22 mouse cellular contexts compared by ENCODE assay signal in genomic region chr10:59326612-59327315, GRCm38 (mm10). TPM values are rescaled to one million over a fixed set of nuclear protein-coding genes. Genes with fewer than 3 reads are reported as not detected.
DNase-seq lines count a peak whose midpoint lies in the region; ATAC-seq and TF ChIP-seq lines count a peak whose summit lies in the region.
"Had no signal": no experiment of that assay in that cellular context is flagged by ENCODE, and none has a peak within 500 bp of the region (broad histone marks: within the 10 kb centered on the region; RNA-seq: fewer than 3 reads in every experiment).

No protein-coding gene starts in this region.

- no peak for TF ChIP-seq POLR2A in myocyte (IDR thresholded peaks at IDR 0.05; ENCODE audit: insufficient read length, low read depth)

- no peak overlapping the region for H3K9ac ChIP-seq in heart, embryonic 13.5 days
- H3K9ac ChIP-seq in lung, embryonic 14.5 days, result no peak overlapping the region
- H3K9ac ChIP-seq in lung, postnatal 0 days (replicated peaks; ENCODE audit: low read depth), result no peak overlapping the region
- H3K9ac ChIP-seq: embryonic facial prominence, embryonic 12.5 days; hindbrain, embryonic 14.5 days; limb, embryonic 15.5 days had no signal

- H3K4me1 ChIP-seq in heart, embryonic 13.5 days, result peaks cover 57% of the 10 kb centered on the region
- peaks cover 29% of the 10 kb centered on the region for H3K4me1 ChIP-seq in heart, embryonic 10.5 days
- peaks cover 10% of the 10 kb centered on the region for H3K4me1 ChIP-seq in lung, embryonic 14.5 days (ENCODE audit: insufficient read depth)
- peaks cover 5% of the 10 kb centered on the region; the same call in 1 of the 2 replicates for H3K4me1 ChIP-seq in lung, postnatal 0 days (ENCODE audit: insufficient read depth, low read depth, low read length)

- H3K27ac ChIP-seq in heart, embryonic 13.5 days (replicated peaks), result no peak overlapping the region
- no peak overlapping the region for H3K27ac ChIP-seq in heart, embryonic 10.5 days
- H3K27ac ChIP-seq in lung, embryonic 14.5 days (ENCODE audit: low read depth), result no peak overlapping the region
- H3K27ac ChIP-seq in lung, postnatal 0 days (ENCODE audit: low read length), result no peak overlapping the region
- H3K27ac ChIP-seq: embryonic facial prominence, embryonic 12.5 days; hindbrain, embryonic 14.5 days; limb, embryonic 15.5 days had no signal

- H3K4me3 ChIP-seq in heart, embryonic 13.5 days, result no peak overlapping the region
- no peak overlapping the region for H3K4me3 ChIP-seq in heart, embryonic 10.5 days
- H3K4me3 ChIP-seq in lung, embryonic 14.5 days (ENCODE audit: low read depth, low read length), result no peak overlapping the region
- H3K4me3 ChIP-seq in lung, postnatal 0 days (ENCODE audit: low read depth, low read length), result no peak overlapping the region
- H3K4me3 ChIP-seq in myocyte, result no peak overlapping the region
- H3K4me3 ChIP-seq: embryonic facial prominence, embryonic 12.5 days; limb, embryonic 15.5 days had no signal

- no peaks in the 10 kb centered on the region for H3K27me3 ChIP-seq in heart, embryonic 13.5 days (replicated peaks)
- no peaks in the 10 kb centered on the region for H3K27me3 ChIP-seq in heart, embryonic 10.5 days (ENCODE audit: insufficient read depth, poor library complexity, severe bottlenecking)
- H3K27me3 ChIP-seq in lung, embryonic 14.5 days (ENCODE audit: insufficient read depth, low read length), result no peaks in the 10 kb centered on the region
- H3K27me3 ChIP-seq in lung, postnatal 0 days (replicated peaks; ENCODE audit: insufficient read depth, low read length), result no peaks in the 10 kb centered on the region
- no peaks in the 10 kb centered on the region for H3K27me3 ChIP-seq in myocyte (ENCODE audit: control insufficient read depth, insufficient read depth, insufficient read length)
- H3K27me3 ChIP-seq: CH12.LX; embryonic facial prominence, embryonic 12.5 days; limb, embryonic 15.5 days; Patski had no signal

- ATAC-seq in heart, embryonic 13.5 days (ENCODE audit: extremely low read depth, insufficient number of reproducible peaks, low FRiP score, low TSS enrichment), result no peak
- no peak for ATAC-seq in lung, embryonic 14.5 days (ENCODE audit: insufficient read depth)
- ATAC-seq in lung, postnatal 0 days, result no peak
- ATAC-seq: midbrain, embryonic 16.5 days; Patski had no signal

- WGBS in heart, embryonic 13.5 days, result 68% methylated on average over 8 of the region's 8 CpGs
- WGBS in heart, embryonic 10.5 days, result 83% methylated on average over 8 of the region's 8 CpGs
- WGBS in lung, embryonic 14.5 days, result 70% methylated on average over 8 of the region's 8 CpGs
- 69% methylated on average over 8 of the region's 8 CpGs for WGBS in lung, postnatal 0 days

- peaks cover 7% of the 10 kb centered on the region for H3K36me3 ChIP-seq in heart, embryonic 13.5 days
- peaks cover 7% of the 10 kb centered on the region; the same call in 1 of the 2 replicates for H3K36me3 ChIP-seq in heart, embryonic 10.5 days
- H3K36me3 ChIP-seq in lung, embryonic 14.5 days (ENCODE audit: insufficient read depth), result no peaks in the 10 kb centered on the region
- H3K36me3 ChIP-seq in lung, postnatal 0 days (ENCODE audit: insufficient read depth, low read length), result no peaks in the 10 kb centered on the region
- H3K36me3 ChIP-seq in myocyte (ENCODE audit: control insufficient read depth, insufficient read depth), result no peaks in the 10 kb centered on the region
- H3K36me3 ChIP-seq: embryonic facial prominence, embryonic 12.5 days had no signal

- DNase-seq in heart, embryonic 10.5 days (ENCODE audit: low spot score), result no peak
- no peak for DNase-seq in lung, embryonic 14.5 days
- no peak for DNase-seq in lung, postnatal 0 days (ENCODE audit: low spot score)
- peak; percentile 40 for DNase-seq in brain, adult 2 months (ENCODE audit: low read depth, low spot score)
- no peak for DNase-seq in ovary, postnatal 14 days (ENCODE audit: low spot score)
- DNase-seq: cerebellum, postnatal 14 days; gastrocnemius, postnatal 10 days; heart, postnatal 10 days; kidney, adult 18-20 months; kidney, postnatal 36 days; layer of hippocampus, postnatal 36 days; lung, adult 2 months; retina, postnatal 1 day; thymus, postnatal 14 days had no signal

- H3K4me2 ChIP-seq in heart, embryonic 13.5 days, result peak overlapping the region; percentile 92
- peak overlapping the region; percentile 39; the same call in 1 of the 2 replicates for H3K4me2 ChIP-seq in lung, embryonic 14.5 days
- no peak overlapping the region for H3K4me2 ChIP-seq in lung, postnatal 0 days (replicated peaks; ENCODE audit: low read depth, low read length)
- peak overlapping the region; percentile 87 for H3K4me2 ChIP-seq in myocyte (ENCODE audit: low read depth)
- H3K4me2 ChIP-seq: embryonic facial prominence, embryonic 12.5 days; limb, embryonic 15.5 days had no signal

- H3ac ChIP-seq in myocyte (ENCODE audit: control insufficient read depth, insufficient read length), result no peak overlapping the region

- TF ChIP-seq EP300 in lung, postnatal 0 days (IDR thresholded peaks at IDR 0.05), result no peak

- H3K79me2 ChIP-seq in myocyte (ENCODE audit: control insufficient read depth, insufficient read depth), result peaks cover 81% of the 10 kb centered on the region

- H3K9me3 ChIP-seq in heart, embryonic 13.5 days, result no peaks in the 10 kb centered on the region
- H3K9me3 ChIP-seq in heart, embryonic 10.5 days, result no peaks in the 10 kb centered on the region
- H3K9me3 ChIP-seq in lung, embryonic 14.5 days (ENCODE audit: low read depth, low read length), result no peaks in the 10 kb centered on the region
- H3K9me3 ChIP-seq in lung, postnatal 0 days (ENCODE audit: low read length), result no peaks in the 10 kb centered on the region
- H3K9me3 ChIP-seq: embryonic facial prominence, embryonic 12.5 days; limb, embryonic 15.5 days had no signal

- no peak for TF ChIP-seq CTCF in lung, embryonic 14.5 days (IDR thresholded peaks at IDR 0.05; ENCODE audit: low read depth)
- TF ChIP-seq CTCF in lung, postnatal 0 days (IDR thresholded peaks at IDR 0.05), result no peak

TF ChIP-seq in myocyte, 11 proteins besides CTCF, POLR2A, EP300 and RAD21:
- no peak for TF ChIP-seq E2F4 (IDR thresholded peaks at IDR 0.05; ENCODE audit: insufficient read depth)
- TF ChIP-seq USF1 (IDR thresholded peaks at IDR 0.05; ENCODE audit: low read depth), result no peak
- TF ChIP-seq SRF (IDR thresholded peaks at IDR 0.05; ENCODE audit: control insufficient read depth, insufficient read length, low read depth), result no peak
- TF ChIP-seq REST (IDR thresholded peaks at IDR 0.05; ENCODE audit: insufficient read depth, insufficient read length), result no peak

RNA-seq across cellular contexts. Expression of gene P4ha1, which starts 3.7 kb away (rescaled TPM):
- polyA plus RNA-seq in heart, embryonic 13.5 days (2015; fragmentation: Nextera tagmentation; extraction: Ambion mirVana), result 46.1 and 53.9 TPM in 2 replicates
- polyA plus RNA-seq in heart, embryonic 10.5 days (2016; fragmentation: Nextera tagmentation; extraction: Ambion mirVana), result 55.0 and 66.4 TPM in 2 replicates
- 53.9 and 57.3 TPM in 2 replicates for polyA plus RNA-seq in lung, embryonic 14.5 days (2014; fragmentation: Nextera tagmentation; extraction: Ambion mirVana)
- 40.6 and 40.7 TPM in 2 replicates for polyA plus RNA-seq in lung, postnatal 0 days (2015; fragmentation: Nextera tagmentation; extraction: Ambion mirVana)
- polyA plus RNA-seq in myocyte (2012; fragmentation: generic; extraction: Trizol), result 107 TPM
